Mouse (Mus musculus): ENCODE measurements around the gene Mns1. TPM values are rescaled to one million over a fixed set of nuclear protein-coding genes. Genes with fewer than 3 reads are reported as not detected.
A peak's percentile ranks its signal among the peaks of the same experiment; 100 is the strongest.

Mns1 gene
- polyA plus RNA-seq, 1 experiment from 2014 or later = 5.0 TPM

DNA sequence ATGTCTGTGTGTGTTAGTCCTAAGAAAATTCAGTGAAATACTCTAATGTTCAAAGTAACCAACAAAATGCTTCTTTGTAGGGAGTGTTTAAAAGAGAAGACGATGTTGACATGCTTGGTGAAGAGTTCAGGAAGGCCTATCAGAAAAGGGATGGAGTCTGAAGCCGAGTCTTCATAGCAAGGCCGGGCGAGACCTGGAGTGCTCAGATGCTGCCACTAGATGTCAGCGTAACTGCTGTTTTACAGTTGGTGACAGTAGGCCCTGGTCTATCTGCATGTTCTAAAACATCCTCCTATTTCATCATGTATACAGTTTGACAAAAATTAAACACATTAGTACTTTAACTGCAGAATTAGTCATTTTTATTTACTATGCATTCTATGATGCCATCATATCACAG, 20.4 kb downstream of the Mns1 start:
- Histone ChIP-seq H3K4me2 (replicated peaks; ENCODE audit: low read depth) (no peak overlapping the region), H3K9ac (ENCODE audit: low read length) (no peak overlapping the region), H3K36me3 (ENCODE audit: control insufficient read depth, insufficient read depth, low read length) (no peaks in the 10 kb centered on the region), H3K9me3 (ENCODE audit: control insufficient read depth, low read length) (no peaks in the 10 kb centered on the region), H3K27ac (replicated peaks) (no peak overlapping the region), H3K27me3 (ENCODE audit: control insufficient read depth, insufficient read depth, low read length) (no peaks in the 10 kb centered on the region), H3K4me1 (replicated peaks; ENCODE audit: control insufficient read depth, insufficient read depth) (no peaks in the 10 kb centered on the region), H3K4me3 (ENCODE audit: low read depth, low read length) (no peak overlapping the region)
- WGBS = 19% methylated on average over 5 of the region's 5 CpGs
- peak; percentile 91 for TF ChIP-seq CTCF (IDR thresholded peaks at IDR 0.05; ENCODE audit: low read depth)
- no peak for TF ChIP-seq EP300 (optimal IDR thresholded peaks at IDR 0.05)
- DNase-seq (ENCODE audit: low spot score) (peak; percentile 60), ATAC-seq (ENCODE audit: low FRiP score, low TSS enrichment) (peak; percentile 69; the same call in 1 of the 2 replicates)

DNA sequence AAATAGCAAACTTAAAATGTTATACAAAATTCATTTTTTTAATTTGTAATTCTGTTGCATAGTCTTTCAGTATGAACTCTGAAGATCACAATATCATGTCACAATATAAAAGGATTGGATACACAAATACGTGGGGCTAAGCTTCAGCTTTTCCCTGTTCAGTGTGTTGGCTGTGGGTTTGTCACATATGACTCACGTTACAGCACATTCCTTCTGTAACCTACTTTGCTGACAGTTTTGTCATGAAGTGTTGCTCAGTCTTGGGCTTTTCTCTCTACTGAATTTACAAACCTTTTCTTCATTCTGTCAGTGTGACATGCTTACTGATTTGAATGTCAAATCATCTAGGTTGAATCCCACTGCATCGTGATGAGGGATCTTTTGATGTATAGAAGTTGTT, 21.9 kb downstream of the Mns1 start:
- no peaks in the 10 kb centered on the region for H3K4me1 ChIP-seq (replicated peaks; ENCODE audit: control insufficient read depth, insufficient read depth)
- no peak for DNase-seq (ENCODE audit: low spot score)
- no peaks in the 10 kb centered on the region for H3K9me3 ChIP-seq (ENCODE audit: control insufficient read depth, low read length)
- no peak overlapping the region for H3K4me2 ChIP-seq (replicated peaks; ENCODE audit: low read depth)
- H3K27ac ChIP-seq (replicated peaks) = no peak overlapping the region
- H3K4me3 ChIP-seq (ENCODE audit: low read depth, low read length) = no peak overlapping the region
- ATAC-seq (ENCODE audit: low FRiP score, low TSS enrichment) = no peak
- TF ChIP-seq CTCF (IDR thresholded peaks at IDR 0.05; ENCODE audit: low read depth) (no peak), EP300 (optimal IDR thresholded peaks at IDR 0.05) (no peak)
- H3K9ac ChIP-seq (ENCODE audit: low read length) = no peak overlapping the region
- WGBS = 78% methylated on average over 3 of the region's 3 CpGs
- no peaks in the 10 kb centered on the region for H3K27me3 ChIP-seq (ENCODE audit: control insufficient read depth, insufficient read depth, low read length)
- H3K36me3 ChIP-seq (ENCODE audit: control insufficient read depth, insufficient read depth, low read length) = no peaks in the 10 kb centered on the region

DNA sequence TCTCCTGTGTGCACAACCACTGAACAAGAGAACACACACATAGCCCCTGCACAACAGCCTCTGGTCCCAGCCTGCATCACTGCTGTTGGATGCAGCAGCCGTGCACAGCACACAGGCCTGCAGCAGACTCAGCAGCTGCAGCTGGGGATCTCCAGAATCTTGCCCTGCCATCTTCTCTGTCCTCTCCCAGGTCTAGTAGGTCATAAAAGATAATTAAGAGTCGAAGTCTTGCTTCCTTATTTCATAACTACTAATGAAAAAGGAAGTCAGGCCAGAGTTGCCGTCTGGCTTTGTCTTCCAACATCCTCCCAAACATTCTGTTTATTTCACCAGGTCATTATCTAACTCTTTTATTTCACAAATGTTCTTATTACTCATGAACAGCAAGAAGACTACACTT, 23.0 kb downstream of the Mns1 start:
- TF ChIP-seq EP300 (optimal IDR thresholded peaks at IDR 0.05) (no peak), CTCF (IDR thresholded peaks at IDR 0.05; ENCODE audit: low read depth) (no peak)
- Histone ChIP-seq H3K4me2 (replicated peaks; ENCODE audit: low read depth) (no peak overlapping the region), H3K27ac (replicated peaks) (no peak overlapping the region), H3K4me3 (ENCODE audit: low read depth, low read length) (no peak overlapping the region), H3K9me3 (ENCODE audit: control insufficient read depth, low read length) (no peaks in the 10 kb centered on the region), H3K27me3 (ENCODE audit: control insufficient read depth, insufficient read depth, low read length) (no peaks in the 10 kb centered on the region), H3K4me1 (replicated peaks; ENCODE audit: control insufficient read depth, insufficient read depth) (no peaks in the 10 kb centered on the region), H3K36me3 (ENCODE audit: control insufficient read depth, insufficient read depth, low read length) (no peaks in the 10 kb centered on the region), H3K9ac (ENCODE audit: low read length) (no peak overlapping the region)
- no peak for DNase-seq (ENCODE audit: low spot score)
- no peak for ATAC-seq (ENCODE audit: low FRiP score, low TSS enrichment)
- WGBS = 77% methylated on average over 3 of the region's 3 CpGs

DNA sequence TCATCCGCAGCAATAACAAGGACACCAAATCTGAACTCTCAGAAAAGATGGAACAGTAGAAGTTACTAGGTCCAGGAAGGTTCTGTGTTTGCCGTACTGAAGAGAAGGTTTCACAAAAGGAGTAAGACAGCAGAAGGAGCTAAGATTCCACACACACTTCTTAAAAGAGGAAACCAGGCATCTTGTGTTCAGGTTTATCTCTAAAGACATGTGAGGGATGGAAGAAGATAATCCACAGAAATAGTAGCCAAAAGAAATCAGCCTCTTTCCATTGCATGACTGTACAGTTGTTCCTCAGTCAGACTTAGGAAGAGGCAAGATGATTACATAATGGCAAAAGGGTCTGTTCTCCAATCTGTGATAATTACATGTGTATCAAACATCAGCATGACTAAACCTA, 24.6 kb downstream of the Mns1 start:
- no peaks in the 10 kb centered on the region for H3K4me1 ChIP-seq (replicated peaks; ENCODE audit: control insufficient read depth, insufficient read depth)
- no peak overlapping the region for H3K27ac ChIP-seq (replicated peaks)
- TF ChIP-seq CTCF (IDR thresholded peaks at IDR 0.05; ENCODE audit: low read depth) (no peak), EP300 (optimal IDR thresholded peaks at IDR 0.05) (no peak)
- H3K9ac ChIP-seq (ENCODE audit: low read length) = no peak overlapping the region
- no peaks in the 10 kb centered on the region for H3K36me3 ChIP-seq (ENCODE audit: control insufficient read depth, insufficient read depth, low read length)
- no peak overlapping the region for H3K4me2 ChIP-seq (replicated peaks; ENCODE audit: low read depth)
- ATAC-seq (ENCODE audit: low FRiP score, low TSS enrichment) (no peak), DNase-seq (ENCODE audit: low spot score) (no peak)
- no peak overlapping the region for H3K4me3 ChIP-seq (ENCODE audit: low read depth, low read length)
- no peaks in the 10 kb centered on the region for H3K27me3 ChIP-seq (ENCODE audit: control insufficient read depth, insufficient read depth, low read length)
- WGBS = 92% methylated on average over 2 of the region's 2 CpGs
- H3K9me3 ChIP-seq (ENCODE audit: control insufficient read depth, low read length) = no peaks in the 10 kb centered on the region

DNA sequence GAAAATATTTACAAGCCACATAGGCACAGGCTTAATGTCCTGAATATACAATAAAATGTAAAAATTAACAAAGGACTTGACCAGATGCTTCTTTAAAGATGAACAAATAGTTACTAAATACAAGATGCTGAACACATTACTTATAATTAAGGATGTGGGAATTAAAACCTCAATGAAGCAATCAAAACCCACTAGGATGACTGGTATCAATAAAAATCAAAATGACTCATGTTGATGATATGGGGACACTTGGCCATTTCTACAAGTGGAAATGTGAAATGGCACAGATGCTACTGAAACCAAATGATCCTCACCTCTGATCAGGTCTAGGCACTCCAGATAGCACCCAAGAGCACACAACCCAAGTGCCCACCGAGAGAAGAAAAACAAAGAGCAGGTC, 27.0 kb downstream of the Mns1 start:
- H3K9ac ChIP-seq (ENCODE audit: low read length) = no peak overlapping the region
- no peak for DNase-seq (ENCODE audit: low spot score)
- no peaks in the 10 kb centered on the region for H3K36me3 ChIP-seq (ENCODE audit: control insufficient read depth, insufficient read depth, low read length)
- no peaks in the 10 kb centered on the region for H3K4me1 ChIP-seq (replicated peaks; ENCODE audit: control insufficient read depth, insufficient read depth)
- H3K27me3 ChIP-seq (ENCODE audit: control insufficient read depth, insufficient read depth, low read length) = no peaks in the 10 kb centered on the region
- no peaks in the 10 kb centered on the region for H3K9me3 ChIP-seq (ENCODE audit: control insufficient read depth, low read length)
- H3K4me2 ChIP-seq (replicated peaks; ENCODE audit: low read depth) = no peak overlapping the region
- no peak overlapping the region for H3K27ac ChIP-seq (replicated peaks)
- no peak overlapping the region for H3K4me3 ChIP-seq (ENCODE audit: low read depth, low read length)
- no peak for ATAC-seq (ENCODE audit: low FRiP score, low TSS enrichment)
- WGBS = 100% methylated on average over 1 of the region's 1 CpGs
- TF ChIP-seq CTCF (IDR thresholded peaks at IDR 0.05; ENCODE audit: low read depth) (no peak), EP300 (optimal IDR thresholded peaks at IDR 0.05) (no peak)

DNA sequence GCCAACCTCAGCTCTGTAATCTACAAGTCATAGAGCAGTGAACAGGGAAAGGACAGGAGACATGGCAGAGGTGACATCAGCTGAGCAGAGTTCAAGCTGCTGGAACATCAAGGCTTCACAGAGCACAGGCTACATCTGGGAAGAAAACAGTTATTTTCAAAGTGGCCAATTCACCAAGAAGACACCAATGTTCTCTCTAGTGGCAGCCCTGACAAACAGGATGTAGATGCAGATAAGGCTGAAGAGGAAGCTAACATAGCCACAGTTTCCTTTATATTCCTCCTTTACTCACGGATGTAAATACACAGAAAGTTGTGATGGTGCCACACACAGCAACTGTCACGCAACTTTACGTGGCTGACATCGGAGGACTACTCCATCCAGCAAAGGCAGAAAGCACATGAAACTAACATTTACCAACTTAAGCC, 28.0 kb downstream of the Mns1 start:
- no peak overlapping the region for H3K27ac ChIP-seq (replicated peaks)
- 76% methylated on average over 4 of the region's 4 CpGs for WGBS
- H3K4me3 ChIP-seq (ENCODE audit: low read depth, low read length) = no peak overlapping the region
- H3K4me2 ChIP-seq (replicated peaks; ENCODE audit: low read depth) = no peak overlapping the region
- H3K36me3 ChIP-seq (ENCODE audit: control insufficient read depth, insufficient read depth, low read length) = no peaks in the 10 kb centered on the region
- H3K9me3 ChIP-seq (ENCODE audit: control insufficient read depth, low read length) = no peaks in the 10 kb centered on the region
- TF ChIP-seq CTCF (IDR thresholded peaks at IDR 0.05; ENCODE audit: low read depth) (no peak), EP300 (optimal IDR thresholded peaks at IDR 0.05) (no peak)
- H3K9ac ChIP-seq (ENCODE audit: low read length) = no peak overlapping the region
- H3K27me3 ChIP-seq (ENCODE audit: control insufficient read depth, insufficient read depth, low read length) = no peaks in the 10 kb centered on the region
- H3K4me1 ChIP-seq (replicated peaks; ENCODE audit: control insufficient read depth, insufficient read depth) = no peaks in the 10 kb centered on the region
- DNase-seq (ENCODE audit: low spot score) (no peak), ATAC-seq (ENCODE audit: low FRiP score, low TSS enrichment) (no peak)

Data from stomach, postnatal 0 days (tissue).